Mouse (Mus musculus): ENCODE results near the gene Snrpd3. TPM values are rescaled to one million over a fixed set of nuclear protein-coding genes. Genes with fewer than 3 reads are reported as not detected.
A peak's percentile ranks its signal among the peaks of the same experiment; 100 is the strongest.

The Snrpd3 gene
- polyA plus RNA-seq, 1 experiment: 195 TPM

GRCm38 (mm10) chr10:75530322-75530721 is 13.0 kb downstream of the Snrpd3 start:
- peaks cover 69% of the 10 kb centered on the region for H3K79me2 ChIP-seq (ENCODE audit: control insufficient read depth, insufficient read depth)
- no peak overlapping the region for H3ac ChIP-seq (ENCODE audit: control insufficient read depth, insufficient read length)
- H3K4me3 ChIP-seq: no peak overlapping the region
- TF ChIP-seq MYOD1 (IDR thresholded peaks at IDR 0.05; ENCODE audit: control insufficient read depth in 1 of 3, insufficient read length in 2 of 3, low read depth in 2 of 3) (no peak), TCF3 (IDR thresholded peaks at IDR 0.05; ENCODE audit: insufficient read length, low read depth) (no peak), MAX (IDR thresholded peaks at IDR 0.05; ENCODE audit: low read depth) (no peak), SRF (IDR thresholded peaks at IDR 0.05; ENCODE audit: control insufficient read depth, insufficient read length, low read depth) (no peak), E2F4 (IDR thresholded peaks at IDR 0.05; ENCODE audit: insufficient read depth) (no peak), TCF12 (IDR thresholded peaks at IDR 0.05; ENCODE audit: insufficient read depth, poor library complexity, severe bottlenecking) (no peak), POLR2A (IDR thresholded peaks at IDR 0.05; ENCODE audit: insufficient read length, low read depth) (no peak), MYOG (IDR thresholded peaks at IDR 0.05; ENCODE audit: control insufficient read depth in 1 of 3, insufficient read depth in 1 of 3, insufficient read length in 2 of 3, low read depth in 2 of 3) (no peak), REST (IDR thresholded peaks at IDR 0.05; ENCODE audit: insufficient read depth, insufficient read length) (no peak), POLR2AphosphoS2 (IDR thresholded peaks at IDR 0.05; ENCODE audit: insufficient read length, low read depth) (no peak)
- no peaks in the 10 kb centered on the region for H3K27me3 ChIP-seq (ENCODE audit: control insufficient read depth, insufficient read depth, insufficient read length)
- H3K4me2 ChIP-seq (ENCODE audit: low read depth): peak overlapping the region; percentile 55
- H3K36me3 ChIP-seq (ENCODE audit: control insufficient read depth, insufficient read depth): peaks cover 48% of the 10 kb centered on the region

GRCm38 (mm10) chr10:75531532-75532090 is 14.3 kb downstream of the Snrpd3 start:
- no peak for TF ChIP-seq POLR2AphosphoS2 (IDR thresholded peaks at IDR 0.05; ENCODE audit: insufficient read length, low read depth)
- no peak for TF ChIP-seq TCF12 (IDR thresholded peaks at IDR 0.05; ENCODE audit: insufficient read depth, poor library complexity, severe bottlenecking)
- TF ChIP-seq REST (IDR thresholded peaks at IDR 0.05; ENCODE audit: insufficient read depth, insufficient read length): no peak
- H3K4me2 ChIP-seq (ENCODE audit: low read depth): peak overlapping the region; percentile 55
- no peak overlapping the region for H3K4me3 ChIP-seq
- peaks cover 56% of the 10 kb centered on the region for H3K79me2 ChIP-seq (ENCODE audit: control insufficient read depth, insufficient read depth)
- H3K36me3 ChIP-seq (ENCODE audit: control insufficient read depth, insufficient read depth): peaks cover 45% of the 10 kb centered on the region
- no peaks in the 10 kb centered on the region for H3K27me3 ChIP-seq (ENCODE audit: control insufficient read depth, insufficient read depth, insufficient read length)
- H3ac ChIP-seq (ENCODE audit: control insufficient read depth, insufficient read length): no peak overlapping the region

DNA sequence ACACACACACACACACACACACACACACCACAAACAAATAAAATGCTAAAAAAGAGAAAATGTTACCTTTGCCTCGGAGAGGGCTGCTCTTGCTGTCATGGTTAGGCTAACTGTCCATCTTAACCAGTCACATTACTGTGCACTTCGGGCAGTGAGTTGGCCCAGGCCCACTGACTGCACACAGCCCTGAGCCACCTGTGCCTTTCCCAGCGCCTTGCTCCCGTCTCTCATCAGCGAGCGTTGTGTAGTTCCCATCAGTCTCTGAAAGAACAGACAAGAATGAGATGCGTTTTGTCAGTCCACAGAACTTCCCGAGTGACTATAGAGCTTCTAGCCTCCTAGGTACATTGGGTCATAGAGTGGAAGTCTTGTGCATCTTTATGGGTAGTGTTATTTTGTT is 16.9 kb downstream of the Snrpd3 start:
- H3ac ChIP-seq (ENCODE audit: control insufficient read depth, insufficient read length): no peak overlapping the region
- peaks cover 31% of the 10 kb centered on the region for H3K79me2 ChIP-seq (ENCODE audit: control insufficient read depth, insufficient read depth)
- peaks cover 37% of the 10 kb centered on the region for H3K36me3 ChIP-seq (ENCODE audit: control insufficient read depth, insufficient read depth)
- H3K4me3 ChIP-seq: no peak overlapping the region
- no peak overlapping the region for H3K4me2 ChIP-seq (ENCODE audit: low read depth)
- TF ChIP-seq CEBPB (IDR thresholded peaks at IDR 0.05; ENCODE audit: insufficient read depth, poor library complexity, severe bottlenecking) (no peak), POLR2A (IDR thresholded peaks at IDR 0.05; ENCODE audit: insufficient read length, low read depth) (no peak), POLR2AphosphoS2 (IDR thresholded peaks at IDR 0.05; ENCODE audit: insufficient read length, low read depth) (no peak), MYOG (IDR thresholded peaks at IDR 0.05; ENCODE audit: control insufficient read depth in 1 of 3, insufficient read depth in 1 of 3, insufficient read length in 2 of 3, low read depth in 2 of 3) (no peak), TCF3 (IDR thresholded peaks at IDR 0.05; ENCODE audit: insufficient read length, low read depth) (no peak), MYOD1 (IDR thresholded peaks at IDR 0.05; ENCODE audit: control insufficient read depth in 1 of 3, insufficient read length in 2 of 3, low read depth in 2 of 3) (no peak), SRF (IDR thresholded peaks at IDR 0.05; ENCODE audit: control insufficient read depth, insufficient read length, low read depth) (no peak), REST (IDR thresholded peaks at IDR 0.05; ENCODE audit: insufficient read depth, insufficient read length) (no peak), MAX (IDR thresholded peaks at IDR 0.05; ENCODE audit: low read depth) (no peak), E2F4 (IDR thresholded peaks at IDR 0.05; ENCODE audit: insufficient read depth) (no peak), USF1 (IDR thresholded peaks at IDR 0.05; ENCODE audit: low read depth) (no peak), TCF12 (IDR thresholded peaks at IDR 0.05; ENCODE audit: insufficient read depth, poor library complexity, severe bottlenecking) (no peak)
- no peaks in the 10 kb centered on the region for H3K27me3 ChIP-seq (ENCODE audit: control insufficient read depth, insufficient read depth, insufficient read length)

- peaks cover 37% of the 10 kb centered on the region for H3K36me3 ChIP-seq (ENCODE audit: control insufficient read depth, insufficient read depth)
- TF ChIP-seq USF1 (IDR thresholded peaks at IDR 0.05; ENCODE audit: low read depth) (no peak), REST (IDR thresholded peaks at IDR 0.05; ENCODE audit: insufficient read depth, insufficient read length) (no peak), CEBPB (IDR thresholded peaks at IDR 0.05; ENCODE audit: insufficient read depth, poor library complexity, severe bottlenecking) (no peak), MYOG (IDR thresholded peaks at IDR 0.05; ENCODE audit: control insufficient read depth in 1 of 3, insufficient read depth in 1 of 3, insufficient read length in 2 of 3, low read depth in 2 of 3) (no peak), TCF3 (IDR thresholded peaks at IDR 0.05; ENCODE audit: insufficient read length, low read depth) (no peak), POLR2A (IDR thresholded peaks at IDR 0.05; ENCODE audit: insufficient read length, low read depth) (no peak), E2F4 (IDR thresholded peaks at IDR 0.05; ENCODE audit: insufficient read depth) (no peak), SRF (IDR thresholded peaks at IDR 0.05; ENCODE audit: control insufficient read depth, insufficient read length, low read depth) (no peak), POLR2AphosphoS2 (IDR thresholded peaks at IDR 0.05; ENCODE audit: insufficient read length, low read depth) (no peak), MYOD1 (IDR thresholded peaks at IDR 0.05; ENCODE audit: control insufficient read depth in 1 of 3, insufficient read length in 2 of 3, low read depth in 2 of 3) (no peak), MAX (IDR thresholded peaks at IDR 0.05; ENCODE audit: low read depth) (no peak), TCF12 (IDR thresholded peaks at IDR 0.05; ENCODE audit: insufficient read depth, poor library complexity, severe bottlenecking) (no peak)
- H3K4me3 ChIP-seq: no peak overlapping the region
Measured at GRCm38 (mm10) chr10:75534934-75535333, 17.6 kb downstream of the Snrpd3 start.

GRCm38 (mm10) chr10:75535423-75535822 is 18.1 kb downstream of the Snrpd3 start:
- no peaks in the 10 kb centered on the region for H3K27me3 ChIP-seq (ENCODE audit: control insufficient read depth, insufficient read depth, insufficient read length)
- peaks cover 21% of the 10 kb centered on the region for H3K79me2 ChIP-seq (ENCODE audit: control insufficient read depth, insufficient read depth)
- H3K36me3 ChIP-seq (ENCODE audit: control insufficient read depth, insufficient read depth): peaks cover 37% of the 10 kb centered on the region
- no peak for TF ChIP-seq MYOD1 (IDR thresholded peaks at IDR 0.05; ENCODE audit: control insufficient read depth in 1 of 3, insufficient read length in 2 of 3, low read depth in 2 of 3)
- TF ChIP-seq CEBPB (IDR thresholded peaks at IDR 0.05; ENCODE audit: insufficient read depth, poor library complexity, severe bottlenecking): no peak
- TF ChIP-seq TCF12 (IDR thresholded peaks at IDR 0.05; ENCODE audit: insufficient read depth, poor library complexity, severe bottlenecking): no peak
- TF ChIP-seq USF1 (IDR thresholded peaks at IDR 0.05; ENCODE audit: low read depth): no peak
- H3K4me3 ChIP-seq: no peak overlapping the region
- no peak overlapping the region for H3K4me2 ChIP-seq (ENCODE audit: low read depth)
- H3ac ChIP-seq (ENCODE audit: control insufficient read depth, insufficient read length): no peak overlapping the region

More at GRCm38 (mm10) chr10:75534934-75535333, 17.6 kb downstream of the Snrpd3 start:
- peaks cover 26% of the 10 kb centered on the region for H3K79me2 ChIP-seq (ENCODE audit: control insufficient read depth, insufficient read depth)
- no peak overlapping the region for H3K4me2 ChIP-seq (ENCODE audit: low read depth)
- H3ac ChIP-seq (ENCODE audit: control insufficient read depth, insufficient read length): no peak overlapping the region
- no peaks in the 10 kb centered on the region for H3K27me3 ChIP-seq (ENCODE audit: control insufficient read depth, insufficient read depth, insufficient read length)

All from myocyte (in vitro differentiated cells).